Mouse (Mus musculus): ENCODE results near the gene Mtif3.
A peak's percentile ranks its signal among the peaks of the same experiment; 100 is the strongest.

Mtif3 gene

DNA sequence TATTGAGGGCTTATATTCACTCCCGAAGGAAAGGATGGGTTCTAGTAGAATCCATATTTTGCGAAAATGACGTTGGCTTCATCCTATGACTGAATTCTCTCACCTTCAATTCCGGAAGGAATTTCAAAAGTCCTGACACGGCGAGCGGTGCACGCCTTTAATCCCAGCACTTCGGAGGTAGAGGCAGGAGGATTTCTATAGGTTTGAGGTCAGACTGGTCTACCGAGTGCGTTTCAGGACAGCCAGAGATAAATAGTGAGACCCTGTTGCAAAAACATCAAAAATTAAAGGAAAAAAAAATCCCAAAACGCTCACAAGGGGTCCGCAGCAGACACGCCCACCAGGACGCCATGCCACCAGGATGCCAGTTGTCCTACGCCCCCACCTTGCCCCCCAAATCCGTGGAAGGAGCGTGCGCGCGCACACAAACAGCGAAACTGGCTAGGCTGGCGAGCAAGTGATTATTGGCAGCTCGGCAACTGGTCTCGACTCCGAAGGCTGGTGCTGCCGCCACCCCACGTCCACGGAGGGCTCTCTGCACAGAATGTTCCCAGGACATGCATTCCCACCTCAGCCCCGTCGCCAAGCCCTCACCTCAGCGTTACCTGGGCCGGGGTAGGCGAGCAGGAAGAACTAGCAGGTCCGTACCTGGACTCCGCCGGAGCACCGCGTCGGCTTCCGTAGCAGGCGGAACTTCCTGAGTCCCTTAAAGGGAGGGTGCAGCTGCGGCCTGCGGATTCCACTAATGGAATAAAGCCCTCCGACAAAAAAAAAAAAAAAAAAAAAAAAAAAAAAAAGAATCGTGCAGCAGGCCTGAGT lies at the start of gene Mtif3:
Mtif3 (minus strand) TSS at position 683 of the 819 bp plus-strand sequence.
- DNase-seq, result peak; percentile 86

DNA sequence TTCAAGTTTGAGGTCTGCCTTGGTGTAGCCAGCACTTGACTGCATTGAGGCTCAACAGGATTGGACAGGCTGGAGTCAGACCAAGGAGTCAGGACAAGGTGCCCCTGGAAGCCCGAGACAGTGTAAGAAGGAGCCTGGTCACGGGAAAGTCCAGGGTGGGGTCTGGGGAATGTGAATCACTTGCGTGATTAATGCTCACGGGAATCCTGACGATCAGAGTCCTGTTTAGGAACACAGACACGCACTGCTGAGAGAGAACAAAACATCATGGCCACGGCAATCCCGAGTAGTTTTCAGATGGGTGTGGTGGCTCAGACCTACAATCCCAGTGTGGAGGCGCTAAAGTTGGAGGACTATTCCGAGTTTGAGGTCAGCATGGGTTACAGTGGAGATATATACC lies 47.7 kb upstream of the Mtif3 start:
- no peak for DNase-seq

GRCm38 (mm10) chr5:147003303-147003702 lies 39.7 kb upstream of the Mtif3 start:
- DNase-seq, result no peak

DNA sequence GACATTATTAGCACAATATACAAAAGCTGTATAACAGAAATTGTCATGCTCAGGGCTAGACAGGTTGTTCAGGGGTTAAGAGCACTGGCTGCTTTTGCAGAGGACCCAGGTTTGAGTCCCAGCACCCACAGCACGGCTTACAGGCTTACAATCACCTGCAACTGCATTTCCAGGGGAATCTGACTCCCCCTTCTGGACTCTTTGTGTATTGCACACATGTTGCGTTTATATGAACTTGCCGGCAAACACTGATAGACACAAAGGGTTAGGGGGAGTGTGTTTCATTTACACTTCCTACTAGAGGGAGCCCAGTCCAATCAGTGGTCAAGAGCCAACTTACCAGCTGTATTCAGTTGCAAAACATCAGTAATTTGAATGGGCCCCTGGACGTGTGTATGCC lies 37.7 kb upstream of the Mtif3 start:
- DNase-seq, result no peak

DNA sequence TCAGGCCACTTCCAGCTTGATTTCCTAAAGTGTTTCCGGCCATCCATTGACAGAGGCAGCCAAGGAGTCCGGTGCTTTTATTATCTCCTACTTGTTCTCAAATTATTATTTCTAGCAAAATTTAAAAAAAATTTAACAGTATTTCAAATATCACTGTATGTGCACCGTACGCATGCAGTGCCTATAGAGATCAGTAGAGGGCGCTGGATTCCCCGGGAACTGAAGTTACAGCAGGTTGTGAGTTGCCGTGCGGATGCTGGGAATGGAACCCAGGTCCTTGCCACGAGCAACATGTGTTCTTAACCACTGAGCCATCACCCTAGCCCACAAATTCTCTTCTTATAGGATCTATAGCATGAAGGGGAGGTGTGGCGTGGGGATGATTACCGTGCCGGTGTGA lies 35.2 kb upstream of the Mtif3 start:
- DNase-seq, result no peak

DNA sequence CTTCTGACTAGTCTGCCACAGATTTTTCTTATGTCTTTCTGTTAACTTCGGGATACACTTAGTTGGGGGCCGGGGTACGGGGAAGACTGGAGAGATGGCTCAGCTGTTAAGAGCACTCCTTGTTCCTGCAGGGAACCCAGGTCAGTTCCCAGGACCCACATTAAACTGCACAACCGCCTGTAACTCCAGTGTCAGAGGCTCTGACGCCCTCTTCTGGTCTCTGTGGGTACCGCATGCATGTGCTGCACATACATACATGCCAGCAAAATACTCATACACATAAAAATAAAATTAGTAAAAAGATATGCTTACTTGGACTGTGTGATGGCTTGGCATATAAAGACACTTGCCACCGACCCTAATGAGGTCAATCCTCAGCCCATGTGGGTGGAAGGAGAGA lies 33.2 kb upstream of the Mtif3 start:
- no peak for DNase-seq

DNA sequence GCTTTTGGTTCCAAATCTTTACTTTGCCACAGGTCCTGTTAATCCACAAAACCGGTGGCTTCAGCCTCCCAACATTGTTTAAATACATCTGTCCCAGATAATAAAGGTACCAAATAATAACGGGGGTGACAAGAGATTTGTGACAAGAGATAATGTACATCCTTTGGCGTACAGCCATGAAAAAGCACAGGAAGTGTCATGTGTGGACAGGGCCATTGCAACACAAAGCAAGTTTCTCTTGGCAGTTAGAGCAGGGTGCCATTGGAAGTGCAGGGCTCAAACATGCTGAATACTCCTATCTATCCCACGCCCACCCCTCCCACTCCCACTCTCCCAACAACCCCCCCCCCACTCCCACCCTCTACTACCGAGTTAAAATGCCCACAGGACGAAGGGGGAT lies 31.4 kb upstream of the Mtif3 start:
- DNase-seq, result no peak

DNA sequence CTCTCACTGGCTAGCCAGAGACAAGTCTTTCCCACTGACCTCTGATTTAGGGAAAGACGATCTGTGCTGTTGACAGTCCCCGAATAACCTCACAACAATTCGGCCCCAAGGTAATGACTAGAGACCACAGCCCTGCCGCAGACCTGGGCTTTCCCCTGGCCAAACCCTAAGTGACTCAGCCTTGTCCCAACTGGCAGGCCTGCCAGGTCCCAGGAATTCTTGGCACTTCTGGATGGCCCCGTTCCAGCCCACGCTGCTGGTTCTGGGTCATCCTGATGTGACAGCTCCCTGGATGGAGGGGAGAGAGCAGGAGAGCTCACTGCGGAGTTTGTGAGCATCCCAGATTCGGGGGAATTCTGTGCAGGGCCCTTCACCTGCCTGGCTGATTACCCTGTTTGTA lies 29.9 kb upstream of the Mtif3 start:
- no peak for DNase-seq

DNA sequence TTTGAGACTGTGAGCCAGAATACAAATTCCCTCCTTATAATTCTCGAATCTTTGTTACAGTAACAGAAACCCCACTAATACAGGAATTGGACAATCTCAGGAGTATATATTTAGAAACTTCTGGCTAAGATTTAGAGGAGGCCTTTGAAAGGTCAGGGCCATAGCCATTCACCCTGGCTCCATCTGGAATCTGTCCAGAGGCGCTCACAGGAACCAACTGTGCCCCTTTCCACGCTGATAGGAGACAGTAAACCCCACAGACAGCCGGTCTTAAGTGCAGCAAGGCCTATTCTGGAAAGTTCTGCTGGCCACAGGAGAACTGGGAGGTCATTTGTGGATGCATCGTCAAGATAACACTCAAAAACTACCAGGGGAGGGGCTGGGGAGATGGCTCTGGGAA lies 25.5 kb upstream of the Mtif3 start:
- no peak for DNase-seq

DNA sequence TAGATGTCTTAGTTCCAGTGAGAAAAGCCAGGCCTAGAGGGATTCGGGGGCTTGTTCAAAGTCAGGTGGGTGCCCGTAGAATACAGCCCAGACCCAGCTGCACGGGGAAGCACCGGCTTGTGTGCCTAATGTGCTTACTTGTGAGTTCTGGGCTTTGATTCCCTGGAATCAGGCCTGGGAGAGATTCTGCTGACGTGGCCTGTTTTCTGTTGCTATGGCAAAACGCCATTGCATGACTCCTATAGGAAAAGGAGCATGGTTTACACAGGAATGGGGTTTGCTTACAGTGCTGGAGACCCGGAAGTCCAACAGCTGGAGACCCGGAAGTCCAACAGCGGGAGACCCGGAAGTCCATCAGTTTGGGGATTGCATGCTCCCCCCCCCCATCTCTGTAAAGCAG lies 24.0 kb upstream of the Mtif3 start:
- no peak for DNase-seq

DNA sequence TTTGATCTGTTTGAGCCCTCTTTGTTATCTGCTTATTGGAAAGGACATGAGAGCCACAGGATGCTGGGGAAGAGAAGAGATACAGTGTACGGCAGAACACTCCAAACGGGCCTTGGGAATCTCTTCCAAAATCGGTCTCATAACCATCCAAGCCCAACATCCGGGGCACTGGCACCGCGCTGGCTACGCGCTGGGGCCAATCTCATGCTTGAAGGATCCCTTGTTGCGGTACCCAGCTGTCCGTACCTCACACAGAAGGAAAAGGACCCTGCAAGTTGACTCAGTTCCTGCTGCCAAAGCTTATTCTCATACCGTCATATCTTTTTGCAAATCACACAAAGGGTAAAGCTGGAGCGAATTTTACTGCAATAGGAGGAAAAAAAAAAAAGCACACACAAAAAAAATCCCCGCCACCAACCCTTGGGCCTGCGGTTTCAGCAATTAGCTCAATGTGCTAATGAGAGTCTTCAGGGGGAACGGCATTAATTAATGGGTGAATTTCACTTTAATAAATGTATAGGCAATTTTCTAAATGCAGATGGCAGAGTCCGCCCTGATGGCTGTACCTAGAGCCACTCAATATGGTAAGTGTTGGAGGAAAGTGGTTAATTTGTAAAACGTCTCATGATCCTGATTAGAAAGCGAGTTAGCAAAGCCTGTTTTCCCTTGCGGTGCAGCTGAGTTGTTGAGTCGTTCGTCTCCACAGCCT lies 22.3 kb upstream of the Mtif3 start:
- no peak for DNase-seq

DNA sequence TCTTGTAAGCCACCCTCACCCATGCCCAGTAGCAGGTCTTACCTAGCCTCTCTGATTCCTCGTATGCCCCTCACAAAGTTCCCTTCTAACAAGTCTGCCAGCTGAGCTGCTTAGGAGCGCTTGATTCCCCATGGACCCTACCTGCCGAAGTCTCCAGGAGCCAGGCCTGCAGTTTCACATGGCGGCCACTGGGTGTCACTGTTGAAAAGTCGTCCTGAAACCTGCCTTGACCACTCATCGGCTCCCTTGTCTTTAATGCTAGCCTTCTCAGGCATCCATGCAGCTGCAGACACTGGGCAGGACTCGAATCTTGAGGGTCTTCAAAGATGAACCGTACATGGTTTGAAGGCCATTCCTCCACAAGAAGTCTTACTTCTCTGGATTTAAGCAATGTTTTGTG lies 19.6 kb upstream of the Mtif3 start:
- DNase-seq, result peak; percentile 57

DNA sequence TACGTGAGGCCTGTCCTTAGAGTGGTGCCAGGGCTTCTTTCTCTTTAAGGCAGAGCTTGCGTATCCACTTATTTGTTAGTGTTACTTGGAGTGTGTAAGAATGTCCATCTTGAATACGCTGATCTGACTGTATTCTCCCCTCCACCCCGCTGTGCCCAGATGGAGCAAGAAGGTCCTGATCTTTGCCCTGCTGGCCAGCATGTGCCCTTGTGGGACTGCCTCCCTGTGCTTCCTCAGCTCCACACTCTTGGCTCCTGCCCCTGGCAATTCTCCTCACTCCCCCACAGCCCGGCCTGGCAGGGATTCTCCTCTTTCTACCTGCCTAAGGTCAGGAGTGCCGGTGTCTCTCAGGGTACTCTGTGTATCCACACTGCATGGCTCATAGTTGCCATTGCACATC lies 17.8 kb upstream of the Mtif3 start:
- no peak for DNase-seq

DNA sequence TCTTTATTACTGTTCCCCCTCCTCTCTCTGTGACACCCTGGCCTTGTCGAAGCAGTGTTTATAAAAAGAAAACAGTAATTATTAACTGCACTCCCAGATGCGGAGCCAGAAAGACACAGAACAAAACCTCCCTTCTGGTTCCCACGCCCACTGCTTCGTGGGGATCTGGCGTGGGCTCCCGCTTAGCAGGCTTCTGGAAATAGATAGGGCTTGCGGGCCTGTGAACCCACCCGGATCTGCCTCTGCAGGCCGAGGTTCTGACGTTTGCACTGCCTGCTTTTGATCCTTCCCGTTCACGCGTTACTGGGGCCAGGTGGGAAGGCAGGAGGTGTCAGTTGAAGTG lies 11.2 kb upstream of the Mtif3 start:
- DNase-seq, result no peak

GRCm38 (mm10) chr5:146973858-146974780 lies 10.5 kb upstream of the Mtif3 start:
- no peak for DNase-seq

DNA sequence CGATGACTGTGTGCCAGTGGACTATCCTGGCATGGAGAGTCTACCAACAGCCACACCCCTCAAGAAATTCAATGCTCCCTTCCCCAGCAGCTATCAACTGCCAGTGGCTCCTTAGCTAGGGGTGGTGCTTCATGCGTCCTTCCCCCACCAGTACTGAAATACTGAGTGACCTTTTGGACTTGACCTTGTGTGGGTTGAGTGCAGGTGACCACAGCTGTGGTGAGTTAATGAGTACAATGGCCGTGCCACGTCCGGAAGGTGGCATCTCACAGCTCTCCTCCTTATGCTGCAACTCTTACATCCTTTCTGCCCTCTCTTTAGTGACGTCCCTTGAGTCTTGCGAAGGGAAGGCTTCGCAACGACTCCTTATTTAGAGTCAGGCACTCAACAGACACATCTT lies 9.8 kb upstream of the Mtif3 start:
- DNase-seq, result no peak

DNA sequence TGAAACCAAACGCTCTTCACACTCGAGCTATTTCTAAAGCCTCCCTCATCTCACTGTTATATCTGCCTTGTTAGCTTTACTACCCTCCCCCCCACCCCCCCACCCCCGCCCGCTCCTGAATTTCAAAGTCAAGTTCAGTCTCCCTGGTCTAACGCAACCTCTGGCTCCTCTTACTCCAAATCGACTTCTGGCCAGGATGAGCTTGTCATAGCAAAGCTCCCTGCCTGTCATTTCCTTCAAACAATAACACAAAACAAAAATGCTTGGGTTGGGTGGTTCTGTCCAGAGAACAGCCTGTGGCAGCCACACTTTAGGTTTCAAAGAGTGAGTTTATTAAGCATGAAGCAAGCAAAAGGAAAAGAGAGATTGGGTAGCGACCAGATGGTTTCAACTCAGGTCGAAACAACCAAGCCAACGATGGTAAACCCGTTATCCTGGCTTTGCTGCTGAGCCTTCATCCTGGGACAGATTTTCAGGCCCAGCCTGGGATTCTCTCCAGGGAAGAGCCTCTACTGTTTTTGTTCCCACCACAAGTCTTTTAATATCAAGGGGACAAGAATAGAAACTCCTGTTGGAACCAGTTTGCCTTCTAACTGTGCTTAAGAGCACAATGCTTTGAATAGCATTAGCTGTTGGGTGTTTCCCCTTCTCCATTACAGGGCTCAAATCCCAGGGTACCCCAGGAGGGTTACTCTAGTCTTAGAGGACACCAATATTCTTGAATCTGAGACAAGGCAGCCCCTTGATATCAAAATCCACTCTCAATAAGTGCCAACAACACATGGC lies 8.4 kb upstream of the Mtif3 start:
- no peak for DNase-seq

DNA sequence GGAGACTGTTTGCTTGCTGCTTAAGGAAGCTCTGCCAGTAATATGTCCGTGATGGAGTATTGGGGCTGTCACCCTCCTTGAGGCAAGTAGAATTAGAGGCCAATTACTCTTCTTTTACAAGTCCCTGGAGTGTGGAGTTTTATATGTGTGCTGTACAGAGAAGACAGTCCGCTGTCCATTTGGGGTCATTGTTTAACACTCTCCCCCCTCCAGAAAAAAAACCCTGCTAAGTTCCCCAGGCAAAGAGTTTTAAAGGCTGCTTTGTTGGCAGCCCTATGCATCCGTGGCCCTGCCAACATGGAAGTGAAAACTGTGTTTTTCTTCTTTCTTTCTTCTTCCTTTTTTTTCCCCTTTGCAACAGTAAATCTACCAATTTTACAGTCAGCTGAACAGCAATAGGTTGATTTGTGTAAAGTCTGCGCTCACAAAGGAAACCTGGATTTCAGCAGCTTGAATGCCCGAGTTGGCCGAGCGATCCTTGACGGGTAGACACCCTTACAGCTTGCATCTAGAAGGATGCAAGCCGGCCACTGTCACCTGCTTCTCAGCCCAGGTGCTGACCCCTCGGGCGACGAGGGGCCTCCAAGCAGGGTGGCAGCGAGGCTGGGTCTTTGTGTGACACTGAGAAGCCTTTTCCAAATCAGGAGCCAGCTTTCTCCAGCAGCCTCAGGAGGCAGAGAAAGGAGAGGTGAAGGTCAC lies 5.2 kb upstream of the Mtif3 start:
- no peak for DNase-seq

GRCm38 (mm10) chr5:146963937-146964278 lies 308 bp upstream of the Mtif3 start:
- no peak for DNase-seq

GRCm38 (mm10) chr5:146956678-146957077 lies 6.9 kb downstream of the Mtif3 start:
- no peak for DNase-seq

DNA sequence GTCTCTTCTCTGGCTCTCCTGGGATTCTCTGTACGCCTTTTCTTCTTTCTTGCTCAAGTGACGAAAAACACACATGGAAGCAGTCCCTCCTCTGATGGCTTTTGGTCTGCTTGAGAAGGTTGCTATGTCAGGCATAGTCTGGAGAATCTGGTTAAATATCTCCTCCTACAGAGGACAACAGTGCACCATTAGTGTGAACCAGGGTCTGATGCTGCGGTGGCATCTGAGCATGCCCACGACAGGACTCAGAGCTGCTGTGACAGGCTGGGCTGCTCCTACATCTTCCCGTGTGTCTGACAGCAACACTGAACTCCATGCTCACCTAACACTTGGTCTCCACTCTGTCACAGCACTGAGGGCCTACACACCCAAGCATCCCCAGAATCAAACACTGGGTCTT lies 7.9 kb downstream of the Mtif3 start:
- DNase-seq, result no peak

DNA sequence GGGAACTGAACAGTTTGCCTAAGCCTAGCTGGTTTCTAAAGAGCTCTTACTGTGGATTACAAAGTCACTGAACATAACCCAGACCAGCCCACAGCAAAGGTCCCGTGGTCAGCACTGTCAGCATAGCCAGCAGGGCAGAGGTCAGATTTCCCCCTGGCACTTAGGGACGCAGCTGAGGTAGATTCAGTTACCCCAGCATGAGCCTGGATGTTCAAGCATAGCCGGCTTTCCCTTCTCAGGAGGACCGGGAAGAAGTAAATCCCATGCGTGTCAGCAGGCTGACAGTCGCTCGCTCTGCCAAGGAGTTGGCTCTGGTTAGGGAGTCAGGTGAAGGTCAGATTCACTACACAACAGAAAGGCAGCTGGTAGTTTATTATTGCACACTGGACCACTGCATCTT lies 9.0 kb downstream of the Mtif3 start:
- DNase-seq, result no peak
